Mouse (Mus musculus): ENCODE measurements at regions not wholly inside any gene's neighbourhood (a gene's known extent, or its start where the extent isn't known, plus 50 kb on each side); places are given as distances from the start of the nearest gene placed in this dataset.

DNA sequence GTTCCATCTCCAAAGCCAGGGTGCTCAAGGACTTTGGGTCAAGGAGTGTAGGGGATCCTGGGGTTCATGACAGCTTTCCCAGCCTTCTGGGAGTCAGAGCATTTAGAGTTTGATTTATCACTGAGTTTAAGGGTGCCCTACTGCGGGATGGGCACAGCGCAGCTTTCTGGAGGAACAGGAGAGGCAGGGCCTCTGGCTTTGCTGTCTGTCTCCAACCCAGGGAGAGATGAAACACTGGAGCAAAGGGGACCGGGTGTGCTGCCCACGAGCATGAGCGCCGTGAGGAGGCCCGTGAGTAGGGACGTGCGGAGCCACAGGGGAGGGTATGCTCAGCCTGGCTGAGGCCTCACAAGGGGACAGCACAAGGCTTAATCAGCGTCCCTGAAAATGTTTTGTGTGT, 89.1 kb upstream of the Tmem189 start:
- Histone ChIP-seq H3K4me2 (peak overlapping the region; percentile 81), H3K4me1 (replicated peaks) (peaks cover 56% of the 10 kb centered on the region), H3K9me3 (replicated peaks) (no peaks in the 10 kb centered on the region), H3K4me3 (no peak overlapping the region), H3K27ac (ENCODE audit: poor library complexity, severe bottlenecking) (0 out of 2 replicates have a peak overlapping the region, but pooled peaks have one; percentile 81), H3K36me3 (no peaks in the 10 kb centered on the region), H3K27me3 (replicated peaks) (no peaks in the 10 kb centered on the region), H3K9ac (peak overlapping the region; percentile 46; the same call in 1 of the 2 replicates)
- ATAC-seq (ENCODE audit: insufficient number of reproducible peaks, low FRiP score) = no peak
- 68% methylated on average over 10 of the region's 10 CpGs for WGBS

DNA sequence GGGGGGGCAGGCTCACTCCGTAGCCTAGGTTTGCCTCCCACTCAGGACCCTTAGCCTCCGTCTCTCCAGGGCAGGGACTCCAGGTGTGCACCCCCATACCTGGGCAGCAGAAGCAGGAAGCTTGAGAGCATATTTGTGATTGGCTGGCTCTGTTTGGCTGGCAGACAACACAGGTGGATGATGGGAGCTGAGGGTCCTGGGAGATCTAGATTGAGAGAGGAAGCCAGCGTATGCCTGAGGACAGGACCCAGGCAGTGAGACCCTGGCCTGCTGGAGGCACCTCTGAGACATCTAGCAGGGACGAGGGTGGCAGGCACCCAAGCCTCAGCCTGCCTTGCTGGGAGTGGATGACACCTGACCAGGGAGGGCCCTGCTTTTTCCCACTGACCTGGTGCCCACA, 88.6 kb upstream of the Tmem189 start:
- H3K27me3 ChIP-seq (replicated peaks) = no peaks in the 10 kb centered on the region
- H3K9me3 ChIP-seq (replicated peaks) = no peaks in the 10 kb centered on the region
- no peaks in the 10 kb centered on the region for H3K36me3 ChIP-seq
- no peak for ATAC-seq (ENCODE audit: insufficient number of reproducible peaks, low FRiP score)
- 62% methylated on average over 4 of the region's 4 CpGs for WGBS
- peak overlapping the region; percentile 81; the same call in 1 of the 2 replicates for H3K27ac ChIP-seq (ENCODE audit: poor library complexity, severe bottlenecking)
- peak overlapping the region; percentile 49 for H3K4me3 ChIP-seq
- peaks cover 56% of the 10 kb centered on the region for H3K4me1 ChIP-seq (replicated peaks)
- peak overlapping the region; percentile 46; the same call in 1 of the 2 replicates for H3K9ac ChIP-seq
- peak overlapping the region; percentile 81 for H3K4me2 ChIP-seq

DNA sequence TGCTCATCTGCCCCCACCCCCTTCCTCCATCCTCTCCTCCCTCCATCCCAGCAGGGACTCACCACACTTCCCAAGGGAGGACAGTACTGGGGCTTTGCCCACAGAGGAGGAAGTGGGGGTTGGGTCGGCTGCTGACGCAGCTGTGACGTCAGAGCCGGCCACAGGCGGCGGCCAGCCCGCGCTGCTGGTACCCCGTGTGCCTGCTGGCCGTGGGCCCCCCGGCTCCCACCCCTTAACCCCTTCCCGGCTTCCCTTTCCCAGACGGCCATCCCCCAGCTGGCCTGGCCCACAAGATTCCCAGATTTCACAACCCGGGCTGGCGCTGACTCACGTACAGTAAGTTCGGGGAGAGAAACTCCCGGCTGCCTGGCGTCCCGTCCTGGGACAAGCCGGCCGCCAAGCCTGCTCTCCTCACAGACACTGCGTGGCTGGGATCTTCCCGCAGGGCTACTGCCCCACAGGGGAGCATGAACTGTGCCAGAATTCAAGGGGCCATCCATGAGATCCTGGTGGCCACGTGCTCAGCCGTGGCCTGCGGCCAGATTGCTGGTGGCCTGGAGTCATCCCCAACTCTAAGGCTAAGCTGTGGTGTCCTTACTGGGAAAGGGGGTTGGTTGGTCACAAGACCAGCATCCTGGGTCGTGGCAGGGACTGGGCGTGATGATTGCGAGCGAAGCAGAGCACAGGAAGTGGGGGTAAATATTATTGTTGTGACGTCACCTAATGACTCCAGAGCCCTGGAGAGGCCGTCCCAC, 87.9 kb upstream of the Tmem189 start:
- ATAC-seq (ENCODE audit: insufficient number of reproducible peaks, low FRiP score) = peak; percentile 83
- H3K4me3 ChIP-seq = peak overlapping the region; percentile 49
- H3K4me2 ChIP-seq = peak overlapping the region; percentile 81
- H3K27ac ChIP-seq (ENCODE audit: poor library complexity, severe bottlenecking) = peak overlapping the region; percentile 81
- under 1% methylated on average over 33 of the region's 33 CpGs for WGBS
- no peaks in the 10 kb centered on the region for H3K27me3 ChIP-seq (replicated peaks)
- H3K9ac ChIP-seq = peak overlapping the region; percentile 77
- no peaks in the 10 kb centered on the region for H3K9me3 ChIP-seq (replicated peaks)
- H3K36me3 ChIP-seq = no peaks in the 10 kb centered on the region
- H3K4me1 ChIP-seq (replicated peaks) = peaks cover 51% of the 10 kb centered on the region

DNA sequence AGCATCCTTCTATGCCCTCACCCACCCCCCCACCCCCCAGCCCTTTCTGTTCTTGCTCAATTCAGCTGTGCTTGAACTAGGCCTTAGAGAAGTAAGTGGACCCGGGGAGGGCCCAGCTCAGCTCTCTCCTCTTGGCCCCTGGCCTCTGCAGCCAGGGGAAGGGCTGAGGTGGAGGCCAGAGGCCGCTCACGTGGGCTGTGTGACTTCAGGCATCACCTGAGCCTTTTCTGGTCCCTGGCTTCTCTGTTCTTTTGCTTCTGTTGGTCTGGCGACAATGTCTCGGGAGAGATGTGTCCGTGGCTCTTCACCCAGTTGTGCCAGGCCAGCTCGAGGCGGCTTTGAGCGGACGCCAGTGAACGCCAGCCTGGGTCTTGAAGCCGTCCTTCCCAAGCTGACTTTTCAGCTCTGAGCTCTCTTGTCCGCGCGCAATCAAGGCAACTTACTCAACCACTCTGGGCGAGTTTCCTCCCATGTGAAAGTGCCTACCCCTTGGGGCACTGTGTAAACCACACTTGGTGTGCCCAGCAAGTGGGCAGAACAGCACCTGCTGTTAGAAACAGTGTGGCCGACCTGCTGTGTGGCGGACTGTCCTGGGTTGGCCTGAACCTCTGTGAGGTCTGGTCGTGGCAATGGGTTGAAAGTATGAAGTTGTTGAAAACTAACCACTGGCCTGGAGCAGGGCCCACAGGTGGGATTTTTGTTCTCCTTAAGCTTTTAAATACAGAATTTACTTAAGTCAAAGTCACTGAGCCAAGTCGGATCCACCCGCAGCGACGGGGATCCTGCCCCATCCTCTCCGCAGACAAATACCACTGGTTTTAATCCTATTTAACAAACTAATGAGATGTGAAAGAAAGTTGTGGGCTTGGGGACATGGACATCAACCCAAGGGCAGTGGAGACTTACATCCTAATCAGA, 86.9 kb upstream of the Tmem189 start:
- no peak for ATAC-seq (ENCODE audit: insufficient number of reproducible peaks, low FRiP score)
- Histone ChIP-seq H3K27ac (ENCODE audit: poor library complexity, severe bottlenecking) (peak overlapping the region; percentile 81), H3K4me1 (replicated peaks) (peaks cover 41% of the 10 kb centered on the region), H3K27me3 (replicated peaks) (no peaks in the 10 kb centered on the region), H3K9ac (no peak overlapping the region), H3K9me3 (replicated peaks) (no peaks in the 10 kb centered on the region), H3K4me3 (no peak overlapping the region), H3K36me3 (no peaks in the 10 kb centered on the region), H3K4me2 (peak overlapping the region; percentile 81)
- 84% methylated on average over 24 of the region's 24 CpGs for WGBS

DNA sequence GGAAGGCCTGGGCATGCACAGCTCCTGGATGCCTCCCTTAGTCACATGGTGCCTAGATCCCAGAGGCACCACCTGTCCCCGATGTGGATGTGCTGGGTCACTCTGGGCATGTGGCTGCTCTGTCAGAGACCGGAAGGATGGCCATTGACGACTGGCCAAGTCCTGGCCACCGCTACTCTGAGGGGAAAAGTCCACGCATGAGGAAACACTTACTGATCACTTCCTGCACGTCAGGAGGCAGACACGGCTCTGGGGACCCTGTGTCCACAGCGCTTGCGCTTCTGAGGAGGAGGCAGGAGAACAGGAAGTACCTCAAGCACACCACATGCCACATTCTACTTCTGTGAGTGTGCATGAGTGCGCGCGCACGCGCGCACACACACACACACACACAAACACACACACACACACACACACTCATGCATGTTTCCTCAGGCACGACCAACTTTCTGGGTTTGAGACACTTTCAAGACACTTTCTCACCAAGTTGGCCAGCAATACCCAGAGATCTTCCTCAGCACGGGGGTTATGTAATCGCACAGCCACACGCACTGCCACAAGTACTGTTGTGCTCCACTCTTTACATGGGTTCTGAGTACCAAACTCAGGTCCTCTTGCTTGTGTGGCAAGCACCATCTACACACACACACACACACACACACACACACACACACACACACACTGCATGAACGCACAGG, 85.7 kb upstream of the Tmem189 start:
- Histone ChIP-seq H3K36me3 (no peaks in the 10 kb centered on the region), H3K4me1 (replicated peaks) (peaks cover 36% of the 10 kb centered on the region), H3K27ac (ENCODE audit: poor library complexity, severe bottlenecking) (no peak overlapping the region), H3K9me3 (replicated peaks) (no peaks in the 10 kb centered on the region), H3K9ac (no peak overlapping the region), H3K4me3 (no peak overlapping the region), H3K27me3 (replicated peaks) (no peaks in the 10 kb centered on the region), H3K4me2 (no peak overlapping the region; the same call in 1 of the 2 replicates)
- ATAC-seq (ENCODE audit: insufficient number of reproducible peaks, low FRiP score) = no peak
- WGBS = 68% methylated on average over 20 of the region's 20 CpGs

DNA sequence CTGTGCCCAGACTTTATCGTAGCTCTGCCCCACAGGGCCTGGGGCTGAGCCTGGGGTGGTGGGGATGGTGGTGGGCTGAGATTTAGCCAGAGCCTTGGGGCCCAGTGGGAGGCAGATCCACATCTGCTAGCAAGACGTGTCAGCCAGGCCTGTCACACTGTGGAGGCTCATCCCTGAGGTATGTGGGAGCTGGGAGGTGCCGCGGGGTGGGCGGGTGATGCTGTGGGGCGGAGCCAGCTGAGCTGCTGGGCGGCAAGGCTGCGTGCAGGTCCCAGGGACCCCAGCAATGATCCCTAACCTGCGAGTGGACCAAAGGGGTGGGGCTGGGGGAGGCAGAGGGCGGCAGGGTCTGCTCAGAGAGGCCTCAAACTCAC, 85.2 kb upstream of the Tmem189 start:
- ATAC-seq (ENCODE audit: insufficient number of reproducible peaks, low FRiP score) = peak; percentile 23; the same call in 1 of the 2 replicates
- H3K27me3 ChIP-seq (replicated peaks) = no peaks in the 10 kb centered on the region
- no peak overlapping the region for H3K9ac ChIP-seq
- H3K27ac ChIP-seq (ENCODE audit: poor library complexity, severe bottlenecking) = no peak overlapping the region
- peaks cover 36% of the 10 kb centered on the region for H3K4me1 ChIP-seq (replicated peaks)
- no peak overlapping the region for H3K4me3 ChIP-seq
- no peak overlapping the region; the same call in 1 of the 2 replicates for H3K4me2 ChIP-seq
- WGBS = 19% methylated on average over 9 of the region's 10 CpGs
- H3K9me3 ChIP-seq (replicated peaks) = no peaks in the 10 kb centered on the region
- H3K36me3 ChIP-seq = no peaks in the 10 kb centered on the region

DNA sequence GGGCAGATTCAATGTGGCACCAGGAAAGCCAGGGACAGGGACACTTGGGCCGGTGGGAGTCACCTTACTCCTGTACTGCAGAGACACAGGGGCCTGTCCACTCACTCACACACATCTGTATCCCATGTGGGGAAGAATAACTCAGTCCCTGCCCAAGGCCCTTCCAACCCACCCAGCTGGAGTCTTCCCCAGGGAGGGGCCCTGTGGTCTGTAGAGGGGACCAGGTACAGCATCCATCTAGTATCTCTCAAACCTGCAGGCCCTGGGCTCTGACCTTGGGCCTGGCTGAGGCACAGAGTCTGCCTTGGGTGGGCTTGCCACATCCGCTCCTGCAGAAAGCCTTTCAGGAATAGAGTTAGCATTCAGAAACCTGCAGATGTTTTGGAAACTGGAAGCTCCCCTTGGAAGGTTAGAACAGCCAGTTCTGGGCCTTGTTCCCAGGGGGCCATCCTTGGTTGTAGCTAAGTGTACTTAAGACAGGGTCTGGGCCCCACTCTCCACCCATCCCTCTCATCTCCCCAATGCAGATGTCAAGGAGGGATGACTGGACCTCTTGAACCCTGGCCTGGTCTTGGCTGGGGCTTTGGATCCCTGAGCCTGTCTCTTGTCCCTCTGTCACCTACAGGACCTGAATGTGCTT, 84.7 kb upstream of the Tmem189 start:
- ATAC-seq (ENCODE audit: insufficient number of reproducible peaks, low FRiP score) = no peak
- no peaks in the 10 kb centered on the region for H3K9me3 ChIP-seq (replicated peaks)
- H3K27me3 ChIP-seq (replicated peaks) = no peaks in the 10 kb centered on the region
- H3K27ac ChIP-seq (ENCODE audit: poor library complexity, severe bottlenecking) = no peak overlapping the region
- no peak overlapping the region for H3K4me3 ChIP-seq
- no peak overlapping the region for H3K9ac ChIP-seq
- H3K36me3 ChIP-seq = no peaks in the 10 kb centered on the region
- H3K4me2 ChIP-seq = no peak overlapping the region
- 92% methylated on average over 2 of the region's 2 CpGs for WGBS
- peaks cover 34% of the 10 kb centered on the region for H3K4me1 ChIP-seq (replicated peaks)

DNA sequence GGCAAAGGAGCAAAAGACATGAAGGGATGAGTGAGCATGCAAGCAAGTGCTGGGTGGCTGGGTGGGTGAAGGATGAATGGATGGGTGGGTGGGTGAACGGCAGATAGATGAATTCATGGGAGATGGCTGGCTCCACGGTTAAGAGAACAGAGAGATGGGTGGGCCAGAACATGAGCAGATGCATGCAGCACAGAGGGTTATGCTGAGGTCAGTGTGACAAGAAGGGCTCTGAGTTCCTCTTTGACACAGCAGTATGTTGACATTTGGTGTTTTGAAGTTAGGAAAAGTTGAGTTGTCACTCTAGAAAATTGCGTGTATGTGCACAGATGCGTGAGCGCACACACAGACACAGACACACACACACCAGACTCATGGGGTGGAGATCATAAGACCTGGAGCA, 83.2 kb upstream of the Tmem189 start:
- Histone ChIP-seq H3K4me2 (no peak overlapping the region), H3K4me3 (no peak overlapping the region), H3K9ac (no peak overlapping the region), H3K4me1 (replicated peaks) (peaks cover 24% of the 10 kb centered on the region), H3K36me3 (no peaks in the 10 kb centered on the region), H3K27me3 (replicated peaks) (no peaks in the 10 kb centered on the region), H3K27ac (ENCODE audit: poor library complexity, severe bottlenecking) (no peak overlapping the region), H3K9me3 (replicated peaks) (no peaks in the 10 kb centered on the region)
- 87% methylated on average over 5 of the region's 5 CpGs for WGBS
- no peak for ATAC-seq (ENCODE audit: insufficient number of reproducible peaks, low FRiP score)

DNA sequence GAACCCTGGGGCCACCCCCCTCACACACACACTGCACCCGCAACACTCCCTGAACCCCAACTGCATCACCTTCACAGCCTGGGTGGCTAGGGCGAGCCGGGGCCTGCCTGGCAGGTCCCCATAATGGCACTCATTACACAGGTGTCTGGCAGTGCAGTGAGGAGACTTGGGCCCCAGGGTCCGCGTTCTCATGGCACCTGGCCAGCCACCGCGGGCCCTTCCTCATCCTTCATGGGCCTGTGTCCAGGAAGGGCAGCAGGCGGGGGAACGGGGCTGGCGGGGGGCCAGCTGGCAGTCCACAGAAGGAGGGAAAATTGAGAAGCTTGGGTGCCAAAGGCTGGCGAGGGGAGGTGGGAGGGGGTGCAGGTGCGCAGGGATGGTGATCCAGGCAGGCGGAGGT, 78.3 kb upstream of the Tmem189 start:
- ATAC-seq (ENCODE audit: insufficient number of reproducible peaks, low FRiP score) = no peak
- no peak overlapping the region for H3K4me3 ChIP-seq
- no peaks in the 10 kb centered on the region for H3K36me3 ChIP-seq
- H3K27ac ChIP-seq (ENCODE audit: poor library complexity, severe bottlenecking) = no peak overlapping the region
- no peaks in the 10 kb centered on the region for H3K9me3 ChIP-seq (replicated peaks)
- H3K9ac ChIP-seq = no peak overlapping the region
- H3K27me3 ChIP-seq (replicated peaks) = no peaks in the 10 kb centered on the region
- peaks cover 16% of the 10 kb centered on the region; the same call in 1 of the 2 replicates for H3K4me1 ChIP-seq (replicated peaks)
- no peak overlapping the region for H3K4me2 ChIP-seq
- 69% methylated on average over 13 of the region's 13 CpGs for WGBS

DNA sequence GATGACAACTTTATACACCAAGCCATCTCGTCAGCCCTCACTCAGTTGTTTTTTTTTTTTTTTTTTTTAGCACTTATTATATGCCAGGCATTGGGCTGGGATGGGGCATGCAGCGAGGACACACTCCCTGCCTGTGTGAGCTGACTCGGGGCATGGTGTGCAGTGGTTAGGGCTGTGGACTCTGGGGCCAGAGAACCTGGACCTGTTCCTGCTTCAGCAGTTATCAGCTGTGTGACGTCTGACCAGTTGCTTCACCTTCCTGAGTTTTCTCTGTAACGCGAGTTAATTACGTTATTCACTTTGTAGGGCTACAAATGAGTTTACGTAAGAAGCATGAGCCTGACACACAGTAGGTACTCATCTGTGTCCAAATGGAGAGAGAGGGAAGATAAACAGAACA, 77.7 kb upstream of the Tmem189 start:
- Histone ChIP-seq H3K9ac (no peak overlapping the region), H3K27ac (ENCODE audit: poor library complexity, severe bottlenecking) (no peak overlapping the region), H3K4me1 (replicated peaks) (peaks cover 18% of the 10 kb centered on the region), H3K4me2 (no peak overlapping the region), H3K27me3 (replicated peaks) (no peaks in the 10 kb centered on the region), H3K36me3 (no peaks in the 10 kb centered on the region), H3K4me3 (no peak overlapping the region), H3K9me3 (replicated peaks) (no peaks in the 10 kb centered on the region)
- 87% methylated on average over 8 of the region's 8 CpGs for WGBS
- ATAC-seq (ENCODE audit: insufficient number of reproducible peaks, low FRiP score) = no peak

All from heart, embryonic 12.5 days (tissue).